Mouse (Mus musculus) spleen, adult 2 months (tissue): ENCODE measurements around the gene Stambpl1.

Source experiments
- CTCF ChIP-seq: fragments of 200-500 bp; IDR thresholded peaks from 2 replicates; pipeline ENCODE4 v1.5.1; 2011; ENCODE audit warnings: mild to moderate bottlenecking, inconsistent platforms; ENCODE audit not compliant: insufficient read depth, insufficient read length, insufficient replicate concordance; ENCODE audit errors: extremely low read depth
- POLR2A ChIP-seq: fragments of 200-500 bp; IDR thresholded peaks from 2 replicates; pipeline ENCODE4 v1.6.1; 2011; ENCODE audit warnings: low read depth, low read length, inconsistent platforms

GRCm38 (mm10) chr19:34216956-34217355 lies 24.9 kb downstream of the Stambpl1 start:
- TF ChIP-seq CTCF: no peak
- TF ChIP-seq POLR2A: no peak
